Comparison of ENCODE assay signal across 20 mouse cellular contexts in genomic region chr7:125596406-125596805, GRCm38 (mm10). TPM values are rescaled to one million over a fixed set of nuclear protein-coding genes. Genes with fewer than 3 reads are reported as not detected.
DNase-seq lines count a peak whose midpoint lies in the region; ATAC-seq and TF ChIP-seq lines count a peak whose summit lies in the region.
"Had no signal": no experiment of that assay in that cellular context is flagged by ENCODE, and none has a peak within 500 bp of the region (broad histone marks: within the 10 kb centered on the region; RNA-seq: fewer than 3 reads in every experiment).

No protein-coding gene starts in this region.

- H3K4me1 ChIP-seq in lung, postnatal 0 days (ENCODE audit: insufficient read depth, low read depth, low read length): no peaks in the 10 kb centered on the region
- no peaks in the 10 kb centered on the region for H3K4me1 ChIP-seq in lung, adult 2 months (ENCODE audit: control insufficient read depth, insufficient read depth, low read length)
- H3K4me1 ChIP-seq: embryonic facial prominence, embryonic 15.5 days had no signal

- WGBS in lung, postnatal 0 days: 48% methylated on average over 3 of the region's 3 CpGs
- WGBS in lung, adult 2 months: 44% methylated on average over 3 of the region's 3 CpGs

- H3K27ac ChIP-seq in lung, postnatal 0 days (ENCODE audit: low read length): no peak overlapping the region
- H3K27ac ChIP-seq: embryonic facial prominence, embryonic 15.5 days had no signal

- no peaks in the 10 kb centered on the region for H3K9me3 ChIP-seq in lung, postnatal 0 days (ENCODE audit: low read length)
- H3K9me3 ChIP-seq: embryonic facial prominence, embryonic 15.5 days had no signal

- H3K79me2 ChIP-seq in C2C12 (ENCODE audit: control insufficient read depth, insufficient read depth): no peaks in the 10 kb centered on the region

- no peaks in the 10 kb centered on the region for H3K27me3 ChIP-seq in lung, postnatal 0 days (replicated peaks; ENCODE audit: insufficient read depth, low read length)
- H3K27me3 ChIP-seq in C2C12 (ENCODE audit: control insufficient read depth, insufficient read depth, insufficient read length): no peaks in the 10 kb centered on the region
- H3K27me3 ChIP-seq: embryonic facial prominence, embryonic 15.5 days had no signal

- no peak overlapping the region for H3K4me3 ChIP-seq in lung, postnatal 0 days (ENCODE audit: low read depth, low read length)
- H3K4me3 ChIP-seq in lung, adult 2 months (replicated peaks; ENCODE audit: extremely low read depth, low read depth, low read length): no peak overlapping the region
- H3K4me3 ChIP-seq in C2C12 (ENCODE audit: insufficient read depth, poor library complexity, severe bottlenecking): no peak overlapping the region
- H3K4me3 ChIP-seq: embryonic facial prominence, embryonic 15.5 days had no signal

- H3K9ac ChIP-seq in lung, postnatal 0 days (replicated peaks; ENCODE audit: low read depth): no peak overlapping the region
- H3K9ac ChIP-seq: embryonic facial prominence, embryonic 15.5 days; lung, embryonic 14.5 days had no signal

- no peaks in the 10 kb centered on the region for H3K36me3 ChIP-seq in lung, postnatal 0 days (ENCODE audit: insufficient read depth, low read length)
- H3K36me3 ChIP-seq in C2C12 (ENCODE audit: control insufficient read depth, insufficient read depth): no peaks in the 10 kb centered on the region
- H3K36me3 ChIP-seq: embryonic facial prominence, embryonic 15.5 days had no signal

- no peak for TF ChIP-seq EP300 in lung, postnatal 0 days (IDR thresholded peaks at IDR 0.05)

- H3K79me3 ChIP-seq in C2C12 (ENCODE audit: low read depth): no peaks in the 10 kb centered on the region

- TF ChIP-seq POLR2A in lung, adult 2 months (IDR thresholded peaks at IDR 0.05; ENCODE audit: borderline replicate concordance, extremely low read depth, low read depth, low read length): no peak

- peak; percentile 48; the same call in 1 of the 2 replicates for ATAC-seq in lung, postnatal 0 days
- no peak for ATAC-seq in erythroid progenitor cell, adult 5-6 weeks (replicated peaks; ENCODE audit: low FRiP score, poor library complexity, severe bottlenecking)

- no peak for TF ChIP-seq CTCF in lung, postnatal 0 days (IDR thresholded peaks at IDR 0.05)
- no peak for TF ChIP-seq CTCF in lung, adult 2 months (IDR thresholded peaks at IDR 0.05; ENCODE audit: insufficient read depth, low read length)
- TF ChIP-seq CTCF in C2C12 (IDR thresholded peaks at IDR 0.05; ENCODE audit: control insufficient read depth, insufficient read depth, insufficient read length): no peak

- no peak overlapping the region for H3ac ChIP-seq in C2C12 (ENCODE audit: control insufficient read depth, insufficient read length, low read depth)

- H3K4me2 ChIP-seq in lung, postnatal 0 days (replicated peaks; ENCODE audit: low read depth, low read length): no peak overlapping the region
- H3K4me2 ChIP-seq: embryonic facial prominence, embryonic 15.5 days; heart, embryonic 11.5 days; lung, embryonic 14.5 days had no signal

- DNase-seq in lung, postnatal 0 days (ENCODE audit: low spot score): peak; percentile 86
- DNase-seq in lung, adult 2 months: no peak
- DNase-seq in brain, adult 2 months (ENCODE audit: low read depth, low spot score): peak; percentile 42
- peak; percentile 69 for DNase-seq in skeletal muscle tissue, adult 2 months (ENCODE audit: low read depth, low spot score)
- no peak for DNase-seq in neural tube, embryonic 10.5 days (ENCODE audit: extremely low spot score, low spot score)
- DNase-seq: adrenal gland, adult 2 months; cerebellum, adult 11-12 months; cerebellum, postnatal 14 days; gastrocnemius, postnatal 36 days; heart, postnatal 10 days; kidney, adult 8-10 months; kidney, postnatal 25 days; left cerebral cortex, postnatal 4 days; liver; lung, embryonic 14.5 days; retina, postnatal 1 day had no signal

TF ChIP-seq in C2C12, 6 proteins besides CTCF, POLR2A, EP300 and RAD21:
- no peak for TF ChIP-seq MYOG (IDR thresholded peaks at IDR 0.05; ENCODE audit: control insufficient read depth, extremely low read depth, insufficient read length)
- TF ChIP-seq MYOD1 (IDR thresholded peaks at IDR 0.05; ENCODE audit: control insufficient read depth, insufficient read length, low read depth): no peak
- TF ChIP-seq MAX (IDR thresholded peaks at IDR 0.05): no peak
- peak; percentile 11 for TF ChIP-seq CEBPB (IDR thresholded peaks at IDR 0.05; ENCODE audit: low read depth)
- no peak for TF ChIP-seq FOSL1 (IDR thresholded peaks at IDR 0.05; ENCODE audit: insufficient read depth, low read length, poor library complexity, severe bottlenecking)
TF ChIP-seq in C2C12: peak in this region for 1.

RNA-seq across cellular contexts. Expression of gene Il21r, which starts 6.8 kb away (rescaled TPM):
- 0.38 and 0.65 TPM in 2 replicates for polyA plus RNA-seq in lung, postnatal 0 days (2015; fragmentation: Nextera tagmentation; extraction: Ambion mirVana)
- polyA plus RNA-seq in lung, adult 2 months (2012; rRNA removed): 7.6 and 8.8 TPM in 2 replicates
- 0.35 TPM for polyA plus RNA-seq in C2C12 (2012; fragmentation: generic; extraction: Trizol)
- 1.7 and 1.8 TPM in 2 replicates for total RNA-seq in erythroid progenitor cell, adult 5-6 weeks (2015; ENCODE audit: low replicate concordance)
- 2.2 and 2.7 TPM in 2 replicates for total RNA-seq in erythroid progenitor cell, adult 5-6 weeks (2017; ENCODE audit: low replicate concordance)

RNA-seq across cellular contexts. Expression of gene Il4ra, which starts 44.5 kb away (rescaled TPM):
- 29.7 and 31.8 TPM in 2 replicates for polyA plus RNA-seq in lung, postnatal 0 days (2015; fragmentation: Nextera tagmentation; extraction: Ambion mirVana)
- 75.3 and 85.2 TPM in 2 replicates for polyA plus RNA-seq in lung, adult 2 months (2012; rRNA removed)
- 22.7 TPM for polyA plus RNA-seq in C2C12 (2012; fragmentation: generic; extraction: Trizol)
- 0.84 and 2.2 TPM in 2 replicates for total RNA-seq in erythroid progenitor cell, adult 5-6 weeks (2015; ENCODE audit: low replicate concordance)
- 3.3 and 5.7 TPM in 2 replicates for total RNA-seq in erythroid progenitor cell, adult 5-6 weeks (2017; ENCODE audit: low replicate concordance)

Comparison
In these comparisons a context has a peak if more than half of its experiments do, and no peak if none do; other contexts are left out.
1. DNase-seq: peak in lung, postnatal 0 days (single experiment), brain, adult 2 months (single experiment) and skeletal muscle tissue, adult 2 months (single experiment); none in lung, adult 2 months (single experiment) and neural tube, embryonic 10.5 days (single experiment).